Mouse (Mus musculus): ENCODE measurements at regions not wholly inside any gene's neighbourhood (a gene's known extent, or its start where the extent isn't known, plus 50 kb on each side); places are given as distances from the start of the nearest gene placed in this dataset.

GRCm38 (mm10) chr12:107126056-107126455 lies 362.4 kb upstream of the 3110018I06Rik start:
- Histone ChIP-seq H3K9me3 (ENCODE audit: control insufficient read depth, low read length) (no peaks in the 10 kb centered on the region), H3K9ac (ENCODE audit: low read length) (no peak overlapping the region), H3K4me1 (ENCODE audit: control insufficient read depth, insufficient read depth, low read length) (no peaks in the 10 kb centered on the region), H3K4me2 (no peak overlapping the region), H3K4me3 (ENCODE audit: low read depth, low read length) (no peak overlapping the region), H3K36me3 (ENCODE audit: control insufficient read depth, insufficient read depth, low read length) (no peaks in the 10 kb centered on the region), H3K27me3 (ENCODE audit: control insufficient read depth, insufficient read depth, low read length) (no peaks in the 10 kb centered on the region), H3K27ac (ENCODE audit: low read depth, low read length) (no peak overlapping the region)
- DNase-seq (ENCODE audit: low spot score, missing footprints) (no peak), ATAC-seq (ENCODE audit: low FRiP score) (no peak)
- WGBS: 87% methylated on average over 10 of the region's 10 CpGs

- ATAC-seq (ENCODE audit: low FRiP score): no peak
- H3K4me3 ChIP-seq (ENCODE audit: low read depth, low read length): no peak overlapping the region
- no peak overlapping the region for H3K4me2 ChIP-seq
- WGBS: 88% methylated on average over 3 of the region's 3 CpGs
- H3K4me1 ChIP-seq (ENCODE audit: control insufficient read depth, insufficient read depth, low read length): no peaks in the 10 kb centered on the region
- no peaks in the 10 kb centered on the region for H3K36me3 ChIP-seq (ENCODE audit: control insufficient read depth, insufficient read depth, low read length)
- no peaks in the 10 kb centered on the region for H3K27me3 ChIP-seq (ENCODE audit: control insufficient read depth, insufficient read depth, low read length)
- no peak overlapping the region for H3K9ac ChIP-seq (ENCODE audit: low read length)
- no peak overlapping the region for H3K27ac ChIP-seq (ENCODE audit: low read depth, low read length)
- H3K9me3 ChIP-seq (ENCODE audit: control insufficient read depth, low read length): no peaks in the 10 kb centered on the region
- no peak for DNase-seq (ENCODE audit: low spot score, missing footprints)
These were observed 360.8 kb upstream of the 3110018I06Rik start for GRCm38 (mm10) chr12:107127591-107127990.

GRCm38 (mm10) chr12:107129232-107129631 lies 359.2 kb upstream of the 3110018I06Rik start:
- H3K27ac ChIP-seq (ENCODE audit: low read depth, low read length): no peak overlapping the region
- no peaks in the 10 kb centered on the region for H3K9me3 ChIP-seq (ENCODE audit: control insufficient read depth, low read length)
- H3K4me1 ChIP-seq (ENCODE audit: control insufficient read depth, insufficient read depth, low read length): no peaks in the 10 kb centered on the region
- no peak overlapping the region for H3K9ac ChIP-seq (ENCODE audit: low read length)
- H3K4me2 ChIP-seq: no peak overlapping the region
- ATAC-seq (ENCODE audit: low FRiP score) (no peak), DNase-seq (ENCODE audit: low spot score, missing footprints) (peak; percentile 35)
- 75% methylated on average over 6 of the region's 6 CpGs for WGBS
- no peaks in the 10 kb centered on the region for H3K27me3 ChIP-seq (ENCODE audit: control insufficient read depth, insufficient read depth, low read length)
- H3K4me3 ChIP-seq (ENCODE audit: low read depth, low read length): no peak overlapping the region
- no peaks in the 10 kb centered on the region for H3K36me3 ChIP-seq (ENCODE audit: control insufficient read depth, insufficient read depth, low read length)

- ATAC-seq (ENCODE audit: low FRiP score) (no peak), DNase-seq (ENCODE audit: low spot score, missing footprints) (peak; percentile 67)
- H3K4me1 ChIP-seq (ENCODE audit: control insufficient read depth, insufficient read depth, low read length): no peaks in the 10 kb centered on the region
- WGBS: 78% methylated on average over 7 of the region's 7 CpGs
- H3K4me3 ChIP-seq (ENCODE audit: low read depth, low read length): no peak overlapping the region
- no peaks in the 10 kb centered on the region for H3K27me3 ChIP-seq (ENCODE audit: control insufficient read depth, insufficient read depth, low read length)
- H3K9ac ChIP-seq (ENCODE audit: low read length): no peak overlapping the region
- no peaks in the 10 kb centered on the region for H3K36me3 ChIP-seq (ENCODE audit: control insufficient read depth, insufficient read depth, low read length)
- H3K9me3 ChIP-seq (ENCODE audit: control insufficient read depth, low read length): no peaks in the 10 kb centered on the region
- H3K4me2 ChIP-seq: no peak overlapping the region
- H3K27ac ChIP-seq (ENCODE audit: low read depth, low read length): no peak overlapping the region
These were observed 357.1 kb upstream of the 3110018I06Rik start for GRCm38 (mm10) chr12:107131351-107131750.

- no peaks in the 10 kb centered on the region for H3K27me3 ChIP-seq (ENCODE audit: control insufficient read depth, insufficient read depth, low read length)
- no peak for ATAC-seq (ENCODE audit: low FRiP score)
- H3K36me3 ChIP-seq (ENCODE audit: control insufficient read depth, insufficient read depth, low read length): no peaks in the 10 kb centered on the region
- H3K27ac ChIP-seq (ENCODE audit: low read depth, low read length): no peak overlapping the region
- H3K4me2 ChIP-seq: no peak overlapping the region
- H3K4me1 ChIP-seq (ENCODE audit: control insufficient read depth, insufficient read depth, low read length): no peaks in the 10 kb centered on the region
- 83% methylated on average over 6 of the region's 6 CpGs for WGBS
- peak; percentile 54 for DNase-seq (ENCODE audit: low spot score, missing footprints)
- H3K4me3 ChIP-seq (ENCODE audit: low read depth, low read length): no peak overlapping the region
- no peak overlapping the region for H3K9ac ChIP-seq (ENCODE audit: low read length)
- H3K9me3 ChIP-seq (ENCODE audit: control insufficient read depth, low read length): no peaks in the 10 kb centered on the region
These were observed 356.6 kb upstream of the 3110018I06Rik start for GRCm38 (mm10) chr12:107131841-107132240.

- H3K9ac ChIP-seq (ENCODE audit: low read length): no peak overlapping the region
- 85% methylated on average over 3 of the region's 3 CpGs for WGBS
- DNase-seq (ENCODE audit: low spot score, missing footprints) (peak; percentile 61), ATAC-seq (ENCODE audit: low FRiP score) (no peak)
- H3K4me3 ChIP-seq (ENCODE audit: low read depth, low read length): no peak overlapping the region
- H3K9me3 ChIP-seq (ENCODE audit: control insufficient read depth, low read length): no peaks in the 10 kb centered on the region
- no peaks in the 10 kb centered on the region for H3K4me1 ChIP-seq (ENCODE audit: control insufficient read depth, insufficient read depth, low read length)
- no peak overlapping the region for H3K4me2 ChIP-seq
- no peaks in the 10 kb centered on the region for H3K27me3 ChIP-seq (ENCODE audit: control insufficient read depth, insufficient read depth, low read length)
- H3K27ac ChIP-seq (ENCODE audit: low read depth, low read length): no peak overlapping the region
- no peaks in the 10 kb centered on the region for H3K36me3 ChIP-seq (ENCODE audit: control insufficient read depth, insufficient read depth, low read length)
These were observed 355.9 kb upstream of the 3110018I06Rik start for GRCm38 (mm10) chr12:107132501-107132900.

GRCm38 (mm10) chr12:107134353-107134752 lies 354.1 kb upstream of the 3110018I06Rik start:
- Histone ChIP-seq H3K27ac (ENCODE audit: low read depth, low read length) (no peak overlapping the region), H3K9ac (ENCODE audit: low read length) (no peak overlapping the region), H3K4me1 (ENCODE audit: control insufficient read depth, insufficient read depth, low read length) (no peaks in the 10 kb centered on the region), H3K9me3 (ENCODE audit: control insufficient read depth, low read length) (no peaks in the 10 kb centered on the region), H3K4me2 (no peak overlapping the region), H3K36me3 (ENCODE audit: control insufficient read depth, insufficient read depth, low read length) (no peaks in the 10 kb centered on the region), H3K4me3 (ENCODE audit: low read depth, low read length) (no peak overlapping the region), H3K27me3 (ENCODE audit: control insufficient read depth, insufficient read depth, low read length) (no peaks in the 10 kb centered on the region)
- 92% methylated on average over 3 of the region's 3 CpGs for WGBS
- ATAC-seq (ENCODE audit: low FRiP score) (no peak), DNase-seq (ENCODE audit: low spot score, missing footprints) (peak; percentile 23)

GRCm38 (mm10) chr12:107138677-107139400 lies 349.6 kb upstream of the 3110018I06Rik start:
- ATAC-seq (ENCODE audit: low FRiP score) (no peak), DNase-seq (ENCODE audit: low spot score, missing footprints) (peak; percentile 72)
- 90% methylated on average over 8 of the region's 8 CpGs for WGBS
- Histone ChIP-seq H3K9me3 (ENCODE audit: control insufficient read depth, low read length) (no peaks in the 10 kb centered on the region), H3K36me3 (ENCODE audit: control insufficient read depth, insufficient read depth, low read length) (no peaks in the 10 kb centered on the region), H3K4me2 (no peak overlapping the region), H3K4me3 (ENCODE audit: low read depth, low read length) (no peak overlapping the region), H3K27me3 (ENCODE audit: control insufficient read depth, insufficient read depth, low read length) (no peaks in the 10 kb centered on the region), H3K4me1 (ENCODE audit: control insufficient read depth, insufficient read depth, low read length) (no peaks in the 10 kb centered on the region), H3K27ac (ENCODE audit: low read depth, low read length) (no peak overlapping the region), H3K9ac (ENCODE audit: low read length) (no peak overlapping the region)

- Histone ChIP-seq H3K4me1 (ENCODE audit: control insufficient read depth, insufficient read depth, low read length) (no peaks in the 10 kb centered on the region), H3K4me3 (ENCODE audit: low read depth, low read length) (no peak overlapping the region), H3K4me2 (no peak overlapping the region), H3K27ac (ENCODE audit: low read depth, low read length) (no peak overlapping the region), H3K36me3 (ENCODE audit: control insufficient read depth, insufficient read depth, low read length) (no peaks in the 10 kb centered on the region), H3K9me3 (ENCODE audit: control insufficient read depth, low read length) (no peaks in the 10 kb centered on the region), H3K9ac (ENCODE audit: low read length) (no peak overlapping the region), H3K27me3 (ENCODE audit: control insufficient read depth, insufficient read depth, low read length) (no peaks in the 10 kb centered on the region)
- 89% methylated on average over 9 of the region's 9 CpGs for WGBS
- DNase-seq (ENCODE audit: low spot score, missing footprints) (peak; percentile 31), ATAC-seq (ENCODE audit: low FRiP score) (no peak)
These were observed 347.4 kb upstream of the 3110018I06Rik start for GRCm38 (mm10) chr12:107140957-107141595.
